Mouse (Mus musculus): ENCODE results near the gene Ccdc115.
"Not testable (repeated sequence)": the region's sequence is repeated elsewhere in the genome, so short reads cannot be mapped to it uniquely, and the experiment has no call there.

The Ccdc115 gene

DNA sequence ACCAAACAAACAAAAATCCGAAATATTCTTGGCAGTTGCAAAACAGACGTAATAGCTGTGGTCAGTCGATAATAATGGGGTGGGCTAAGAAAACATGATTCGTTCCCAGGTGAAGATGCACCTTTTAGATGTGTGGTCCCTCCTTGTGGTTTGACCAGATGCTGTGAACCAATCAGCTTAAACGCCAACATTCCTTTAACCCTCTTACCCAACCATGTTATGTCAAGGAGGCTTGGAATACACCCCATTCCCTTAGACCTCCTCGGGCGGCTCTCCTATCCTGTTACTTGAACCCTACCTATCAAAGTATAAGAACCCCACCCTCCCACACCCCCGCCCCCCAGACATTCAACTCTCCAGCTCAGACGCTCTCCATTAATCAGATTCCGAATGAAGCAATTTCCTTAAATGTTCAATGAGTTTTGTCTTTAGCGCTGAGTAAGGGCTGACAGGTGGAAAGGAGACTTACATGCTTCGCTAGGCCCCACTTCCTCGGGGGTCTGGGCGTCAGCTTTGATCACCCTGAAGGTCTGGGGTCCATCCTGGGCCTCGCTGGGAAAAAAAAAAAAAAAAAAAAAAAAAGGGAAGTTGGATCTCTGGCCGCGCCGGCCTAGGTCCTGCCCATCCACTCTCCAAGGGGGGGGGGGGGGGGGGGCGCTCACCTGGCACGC is 956 bp downstream of the Ccdc115 start:
- DNase-seq (ENCODE audit: low read depth, low spot score), result no peak

DNA sequence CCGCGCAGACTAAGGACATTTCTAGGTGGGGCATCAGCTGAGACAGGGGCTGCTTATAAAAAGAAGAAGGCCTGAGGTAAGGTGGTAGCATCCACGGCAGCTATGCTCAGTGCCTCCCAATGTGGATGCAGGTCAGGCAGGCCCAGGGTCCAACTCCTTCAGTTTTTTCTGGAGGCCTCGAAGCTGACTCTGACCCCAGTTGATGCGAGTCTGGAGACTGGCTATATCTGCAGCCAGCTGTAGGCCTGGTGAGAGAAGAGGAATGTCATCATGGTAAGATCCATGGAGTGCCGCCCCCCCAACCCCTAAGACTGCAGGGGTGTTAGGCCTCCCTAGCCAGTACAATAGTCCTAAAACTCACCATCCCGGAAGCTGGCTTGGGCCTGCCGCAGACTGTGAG is 2.1 kb downstream of the Ccdc115 start:
- not testable (repeated sequence) for DNase-seq (ENCODE audit: low read depth, low spot score)

DNA sequence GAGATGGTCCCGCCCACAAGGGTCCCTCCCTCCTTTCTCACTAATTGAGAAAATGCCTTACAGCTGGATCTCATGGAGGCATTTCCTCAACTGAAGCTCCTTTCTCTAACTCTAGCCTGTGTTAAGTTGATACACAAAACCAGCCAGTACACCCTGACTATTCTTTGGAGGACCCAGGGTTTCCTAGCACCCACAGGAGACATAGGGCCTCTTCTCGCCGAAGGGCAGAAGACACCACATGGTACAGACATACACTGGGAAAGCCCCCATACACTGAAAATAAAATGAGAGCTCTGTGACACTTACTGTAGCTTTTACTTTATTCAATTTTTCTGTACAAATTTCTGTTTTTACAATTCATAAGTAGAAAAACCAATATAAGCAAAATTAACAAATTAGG is 3.1 kb downstream of the Ccdc115 start:
- no peak for DNase-seq (ENCODE audit: low read depth, low spot score)

DNA sequence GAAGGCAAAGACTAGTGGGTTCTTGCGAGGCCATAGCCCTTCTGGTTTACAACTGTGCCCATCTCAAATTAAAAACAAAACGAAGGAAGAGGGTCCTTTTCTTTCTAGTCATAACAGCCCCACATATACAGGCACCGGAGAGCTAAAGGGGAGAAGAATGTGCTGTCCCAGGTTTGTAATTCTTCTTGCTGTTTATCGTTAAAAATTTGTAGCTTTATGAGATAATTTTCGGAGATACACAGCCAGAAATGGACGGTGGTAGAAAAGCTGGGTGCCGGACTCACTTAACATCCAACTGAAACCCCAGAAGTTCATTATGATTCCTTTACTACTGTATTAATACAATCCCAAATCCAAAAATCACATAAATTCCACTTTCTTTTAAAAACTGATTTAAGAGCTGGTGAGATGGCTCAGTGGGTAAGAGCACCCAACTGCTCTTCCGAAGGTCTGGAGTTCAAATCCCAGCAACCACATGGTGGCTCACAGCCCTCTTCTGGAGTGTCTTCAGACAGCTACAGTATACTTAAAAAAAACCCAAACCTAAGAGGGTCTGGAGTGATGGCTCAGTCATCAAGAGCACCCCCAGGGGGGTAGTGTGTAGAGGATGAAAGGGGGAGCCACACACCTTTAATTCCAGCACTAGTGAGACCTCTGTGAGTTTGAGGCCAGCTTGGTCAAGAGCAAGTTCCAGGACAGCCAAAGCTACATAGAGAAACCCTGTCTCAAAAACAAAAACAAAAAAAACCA is 3.9 kb downstream of the Ccdc115 start:
- no peak for DNase-seq (ENCODE audit: low read depth, low spot score)

DNA sequence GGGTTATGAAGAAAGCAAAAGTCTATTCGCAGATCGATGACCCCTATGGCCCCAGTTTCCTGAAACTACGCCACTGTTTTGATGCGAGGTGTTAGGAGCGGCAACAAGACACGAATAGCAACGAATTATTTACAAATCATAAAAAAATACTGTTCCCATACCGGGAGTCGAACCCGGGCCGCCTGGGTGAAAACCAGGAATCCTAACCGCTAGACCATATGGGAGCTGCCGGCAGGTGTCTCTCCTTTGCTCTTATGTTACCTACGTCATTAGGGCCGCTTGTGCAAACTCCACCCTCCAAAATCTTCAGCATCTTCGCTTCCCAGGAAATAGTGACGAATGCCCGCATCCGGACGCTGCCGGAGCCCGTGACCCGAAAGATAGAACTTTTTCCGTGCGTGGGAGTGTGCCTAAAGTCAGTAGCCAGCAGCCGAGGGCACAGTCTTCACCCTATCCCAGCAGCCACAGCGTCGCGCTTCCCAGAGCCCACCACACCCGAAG is 4.8 kb downstream of the Ccdc115 start:
- peak; percentile 83 for DNase-seq (ENCODE audit: low read depth, low spot score)

GRCm38 (mm10) chr1:34433891-34434521 is 5.5 kb downstream of the Ccdc115 start:
- peak; percentile 3 for DNase-seq (ENCODE audit: low read depth, low spot score)

DNA sequence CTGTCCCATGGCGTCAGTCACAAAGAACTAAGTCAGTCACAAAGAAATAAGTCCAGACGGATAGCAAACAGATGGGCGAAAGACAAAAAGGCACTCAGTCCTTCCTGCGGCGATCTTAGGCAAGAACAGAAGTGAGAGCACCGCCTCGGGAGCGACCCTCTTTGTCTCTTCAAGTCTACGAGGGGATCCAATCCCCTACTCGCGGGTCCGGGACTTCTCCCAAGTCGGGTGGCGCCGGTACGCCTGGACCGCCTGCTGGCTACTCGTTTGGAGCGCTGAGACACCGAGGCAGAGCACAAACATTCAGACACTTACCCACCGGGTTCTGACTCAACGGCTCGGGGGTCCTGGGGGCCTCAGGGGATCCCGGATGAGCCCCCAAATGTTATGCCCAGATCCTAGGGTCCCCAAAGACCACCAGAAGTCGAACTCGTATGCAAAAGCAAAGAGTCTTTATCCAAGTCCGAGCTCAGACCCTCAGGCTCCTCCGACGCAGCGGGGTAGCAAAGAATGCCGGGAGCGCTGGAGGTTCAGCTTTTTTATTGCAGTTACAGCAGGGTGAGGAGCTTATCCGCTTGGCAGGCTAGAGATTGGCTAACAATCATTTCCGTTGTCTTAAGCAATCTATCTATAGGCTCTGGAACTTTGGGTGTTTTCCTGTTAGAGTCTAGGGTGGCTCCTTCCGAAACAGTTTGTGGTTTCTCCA is 6.5 kb downstream of the Ccdc115 start:
- peak; percentile 16 for DNase-seq (ENCODE audit: low read depth, low spot score)

DNA sequence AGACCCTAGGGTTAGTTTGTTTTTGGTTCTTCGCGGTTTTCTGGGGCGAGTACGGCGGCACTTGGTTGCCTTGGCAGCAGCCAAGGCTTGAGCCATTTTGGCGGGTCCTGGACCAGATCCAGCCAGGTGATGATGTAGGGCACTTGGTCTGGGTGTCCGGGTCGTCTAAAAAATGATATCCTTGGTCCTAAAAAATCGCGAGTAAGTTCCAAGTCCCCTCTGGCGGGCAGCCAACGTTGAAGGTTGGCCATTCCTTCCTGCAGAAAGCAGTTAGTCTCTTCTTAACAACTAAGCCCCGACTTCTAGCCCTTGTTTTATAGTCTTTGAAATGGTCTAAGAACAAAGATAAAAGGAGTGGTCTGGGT is 7.1 kb downstream of the Ccdc115 start:
- DNase-seq (ENCODE audit: low read depth, low spot score), result peak; percentile 2

DNA sequence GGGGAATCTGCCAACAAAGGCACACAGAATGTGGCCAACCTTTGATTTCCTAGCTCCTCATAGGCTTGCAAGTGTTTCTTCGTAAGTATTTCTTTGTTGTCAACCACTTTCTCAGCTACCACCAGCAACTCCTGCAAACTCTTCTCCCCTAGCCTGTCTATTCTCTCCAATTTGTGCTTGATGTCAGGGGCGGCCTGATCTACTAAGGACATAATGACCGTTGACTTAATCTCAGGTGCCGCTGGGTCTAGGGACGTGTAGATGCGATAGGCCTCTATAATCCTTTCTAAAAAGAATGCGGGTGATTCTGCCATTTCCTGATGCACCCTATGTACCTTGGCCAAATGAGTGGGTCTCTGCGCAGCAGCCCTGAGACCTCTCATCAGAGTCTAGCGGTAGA is 8.0 kb downstream of the Ccdc115 start:
- no peak for DNase-seq (ENCODE audit: low read depth, low spot score)

- DNase-seq (ENCODE audit: low read depth, low spot score), result no peak
Observed at GRCm38 (mm10) chr1:34430981-34431380, 8.5 kb downstream of the Ccdc115 start.

DNA sequence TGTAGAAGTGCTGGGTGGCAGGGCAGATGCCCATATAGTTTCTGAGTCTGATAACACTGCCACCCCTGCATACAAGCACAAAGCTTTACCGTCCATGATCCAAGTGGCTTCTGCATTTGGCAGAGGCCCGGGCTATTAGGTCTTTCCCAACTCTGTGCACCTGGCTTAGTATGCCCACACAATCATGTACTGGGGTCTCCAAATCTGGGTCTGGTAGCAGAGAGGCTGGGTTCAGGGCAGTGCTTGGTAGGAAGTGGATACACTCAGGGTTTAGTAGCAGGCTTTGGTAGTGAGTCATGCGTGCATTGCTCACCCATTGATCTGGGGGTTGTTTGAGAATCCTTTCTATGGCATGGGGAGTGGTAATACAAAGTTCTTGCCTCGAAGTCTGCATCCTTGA is 10.2 kb downstream of the Ccdc115 start:
- DNase-seq (ENCODE audit: low read depth, low spot score), result no peak

GRCm38 (mm10) chr1:34428466-34428865 is 11.0 kb downstream of the Ccdc115 start:
- DNase-seq (ENCODE audit: low read depth, low spot score), result no peak

DNA sequence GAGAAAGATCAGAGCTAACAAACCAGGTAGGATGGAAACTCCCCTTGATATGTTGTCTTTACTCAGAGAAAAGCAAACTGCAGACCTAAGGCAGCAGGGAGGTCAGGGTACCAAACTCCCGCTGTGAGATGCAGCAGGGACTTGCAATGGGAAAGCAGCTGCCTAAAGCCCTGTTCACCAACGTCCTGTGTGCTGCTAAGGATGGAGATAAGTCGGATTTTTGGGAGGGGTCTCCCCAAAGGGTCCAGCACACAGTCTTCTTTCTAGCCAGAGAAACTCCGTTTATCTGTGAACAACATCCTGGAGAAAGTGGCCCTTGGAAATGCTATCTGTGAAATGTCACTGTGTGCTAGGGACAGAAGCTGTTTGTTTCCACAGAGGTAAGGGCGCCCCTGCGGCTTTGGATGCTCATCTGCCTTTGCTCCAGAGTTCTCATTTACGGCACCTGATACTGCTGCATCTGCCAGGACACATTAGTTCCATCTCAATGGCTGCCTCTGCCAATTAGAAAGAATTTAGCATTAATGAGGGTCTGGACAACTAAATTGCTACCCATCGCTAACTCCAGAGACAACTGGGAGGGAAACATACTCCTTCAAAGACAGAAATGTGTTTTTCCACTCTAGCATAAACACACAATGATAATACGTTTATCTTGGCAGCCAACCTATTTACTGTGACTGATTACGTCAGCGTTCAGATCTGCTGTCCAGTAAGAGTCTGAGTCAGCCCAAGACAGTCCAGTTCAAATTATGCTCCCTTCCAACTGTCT is 40.1 kb downstream of the Ccdc115 start:
- DNase-seq (ENCODE audit: low read depth, low spot score), result no peak

DNA sequence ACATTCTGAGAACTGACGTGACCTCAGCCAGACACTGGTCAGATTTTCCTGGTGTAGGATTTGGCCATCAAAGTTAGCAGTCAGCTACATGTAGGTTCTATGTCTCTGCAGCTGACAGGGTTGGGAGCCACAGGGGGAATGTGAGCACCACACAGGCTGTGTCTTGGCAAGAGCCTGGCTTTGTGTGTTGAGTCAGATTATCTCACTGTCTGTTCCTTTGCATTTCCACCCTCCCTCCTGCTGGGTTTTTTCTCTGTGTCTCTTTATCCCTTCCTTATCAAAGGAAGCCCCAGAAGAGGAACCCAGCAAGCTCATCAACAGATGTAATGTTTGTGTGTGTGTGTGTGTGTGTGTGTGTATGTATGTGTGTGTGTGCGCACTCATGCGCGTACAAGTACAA is 43.2 kb downstream of the Ccdc115 start:
- DNase-seq (ENCODE audit: low read depth, low spot score), result no peak

DNA sequence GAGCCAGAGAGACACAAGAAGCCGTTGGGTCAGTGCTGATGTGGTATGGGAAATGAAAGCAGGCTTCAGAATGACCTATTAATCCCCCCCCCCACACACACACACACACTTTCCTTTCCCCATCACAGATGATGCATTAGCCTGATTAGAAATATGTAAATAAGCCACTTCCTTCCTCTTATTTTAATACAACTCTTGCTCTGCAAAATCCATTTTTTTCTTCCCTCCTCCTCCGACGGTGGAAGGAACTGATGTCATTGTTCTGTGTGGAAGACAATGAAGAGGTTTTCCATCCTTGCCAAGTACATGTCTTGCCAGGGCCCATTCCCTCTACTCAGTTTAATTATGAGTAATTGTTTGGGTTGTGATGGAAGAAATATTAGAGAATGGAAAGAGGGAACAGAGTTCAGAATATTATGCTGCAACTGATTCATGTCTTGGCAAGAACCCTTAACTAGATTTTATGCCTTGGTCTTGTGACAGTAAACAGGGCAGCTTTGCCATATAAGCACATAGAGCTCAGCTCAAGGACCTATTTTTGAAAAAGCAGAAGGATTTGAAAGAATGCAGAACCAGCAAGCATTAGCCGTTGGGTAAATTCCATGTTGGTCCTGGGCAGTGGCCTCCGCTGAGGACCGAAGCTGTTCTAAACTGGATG is 50.1 kb downstream of the Ccdc115 start:
- DNase-seq (ENCODE audit: low read depth, low spot score), result no peak

GRCm38 (mm10) chr1:34388849-34389233 is 50.6 kb downstream of the Ccdc115 start:
- no peak for DNase-seq (ENCODE audit: low read depth, low spot score)

DNA sequence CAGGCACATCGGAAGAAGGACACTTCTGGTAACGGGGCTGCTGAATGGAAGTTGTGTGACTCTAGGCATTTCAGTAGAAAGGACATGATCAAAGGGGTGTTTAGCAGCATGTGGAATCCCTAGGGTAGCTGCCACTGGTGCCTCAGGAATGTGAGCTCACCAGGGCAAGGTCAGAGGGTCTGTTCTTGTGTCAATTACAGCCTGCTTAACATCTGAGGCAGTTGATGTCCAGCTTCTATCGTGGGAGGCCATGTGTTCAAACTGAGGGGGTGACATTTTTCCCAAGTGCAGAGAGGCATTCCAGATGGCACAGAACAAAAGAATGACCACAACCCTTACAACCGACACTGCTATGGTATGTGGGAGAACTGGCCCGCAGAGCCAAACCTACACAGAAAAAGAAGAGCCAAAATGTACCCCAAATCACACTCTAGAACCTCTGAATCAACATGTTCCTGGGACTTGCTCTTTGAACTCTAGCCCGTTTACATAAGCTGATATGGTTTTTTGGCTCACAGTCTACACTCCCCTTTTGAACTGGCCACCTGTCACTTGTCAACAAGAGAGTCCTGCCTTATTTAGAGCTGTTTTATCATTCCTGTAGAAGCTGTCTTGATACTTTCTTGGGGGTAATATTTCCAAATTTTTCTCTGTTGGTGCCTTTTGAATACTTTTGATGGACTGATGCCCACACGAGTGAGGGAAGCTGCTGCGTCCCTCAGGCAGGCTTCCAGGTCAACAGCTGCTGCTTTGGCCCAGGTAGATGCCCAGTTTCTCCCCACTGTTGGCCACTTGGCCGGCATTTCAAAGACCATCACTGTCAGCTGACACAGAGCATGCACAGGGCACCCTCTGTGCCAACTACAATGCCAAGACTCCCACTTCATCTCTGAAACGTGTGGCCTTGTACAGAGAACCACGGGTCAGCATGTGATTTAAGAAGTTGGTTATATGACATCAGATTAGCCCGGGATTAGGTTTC is 51.8 kb downstream of the Ccdc115 start:
- no peak for DNase-seq (ENCODE audit: low read depth, low spot score)

All from brain, embryonic 18.5 days (tissue).